13 mouse cellular contexts compared by ENCODE assay signal in genomic region chr9:7221460-7221859, GRCm38 (mm10). TPM values are rescaled to one million over a fixed set of nuclear protein-coding genes. Genes with fewer than 3 reads are reported as not detected.
DNase-seq lines count a peak whose midpoint lies in the region; ATAC-seq lines count a peak whose summit lies in the region.
"Had no signal": no experiment of that assay in that cellular context is flagged by ENCODE, and none has a peak within 500 bp of the region (broad histone marks: within the 10 kb centered on the region; RNA-seq: fewer than 3 reads in every experiment).

No protein-coding gene starts in this region.

- peaks cover 8% of the 10 kb centered on the region; the same call in 1 of the 2 replicates for H3K36me3 ChIP-seq in forebrain, embryonic 14.5 days (ENCODE audit: control insufficient read depth, insufficient read depth, low read length)

- no peaks in the 10 kb centered on the region for H3K9me3 ChIP-seq in forebrain, embryonic 14.5 days (replicated peaks; ENCODE audit: control insufficient read depth, low read length)
- H3K9me3 ChIP-seq: forebrain, embryonic 10.5 days; hindbrain, embryonic 13.5 days; megakaryocyte, embryonic 14.5 days; neural tube, embryonic 13.5 days had no signal

- 83% methylated on average over 7 of the region's 7 CpGs for WGBS in forebrain, embryonic 14.5 days

- H3K4me3 ChIP-seq in forebrain, embryonic 14.5 days (ENCODE audit: low read depth, low read length): no peak overlapping the region
- H3K4me3 ChIP-seq: forebrain, embryonic 10.5 days; hindbrain, embryonic 13.5 days; neural tube, embryonic 13.5 days had no signal

- H3K27ac ChIP-seq in forebrain, embryonic 14.5 days (ENCODE audit: low read depth, low read length): no peak overlapping the region
- H3K27ac ChIP-seq: forebrain, embryonic 10.5 days; hindbrain, embryonic 13.5 days; neural tube, embryonic 13.5 days had no signal

- DNase-seq in kidney, adult 9 months: peak; percentile 8
- no peak for DNase-seq in kidney, postnatal 25 days
- peak; percentile 6 for DNase-seq in thymus, postnatal 25 days
- DNase-seq in thymus, postnatal 4 days: no peak
- DNase-seq in lung, postnatal 36 days: peak; percentile 14
- no peak for DNase-seq in forebrain, embryonic 14.5 days (ENCODE audit: low spot score)
- no peak for DNase-seq in cerebellum, adult 9-10 months
- DNase-seq in gastrocnemius, postnatal 36 days: no peak

- H3K9ac ChIP-seq in forebrain, embryonic 14.5 days (ENCODE audit: low read length): no peak overlapping the region
- H3K9ac ChIP-seq: hindbrain, embryonic 13.5 days; neural tube, embryonic 13.5 days had no signal

- intact Hi-C loops in gastrocnemius, postnatal 36 days (cut with DNase I): no loop called here

- H3K27me3 ChIP-seq in forebrain, embryonic 14.5 days (replicated peaks; ENCODE audit: control insufficient read depth, insufficient read depth, low read length): no peaks in the 10 kb centered on the region
- H3K27me3 ChIP-seq: hindbrain, embryonic 13.5 days; megakaryocyte, embryonic 14.5 days; neural tube, embryonic 13.5 days had no signal

- H3K4me1 ChIP-seq in forebrain, embryonic 14.5 days (ENCODE audit: control insufficient read depth, insufficient read depth, low read length): no peaks in the 10 kb centered on the region
- H3K4me1 ChIP-seq: forebrain, embryonic 10.5 days; hindbrain, embryonic 13.5 days; neural tube, embryonic 13.5 days had no signal

- H3K4me2 ChIP-seq in forebrain, embryonic 14.5 days (ENCODE audit: low read length): no peak overlapping the region
- H3K4me2 ChIP-seq: hindbrain, embryonic 13.5 days; neural tube, embryonic 13.5 days had no signal

- no peak for ATAC-seq in forebrain, embryonic 14.5 days

RNA-seq across cellular contexts. Expression of gene Dcun1d5, which starts 37.1 kb away (rescaled TPM):
- polyA plus RNA-seq in forebrain, embryonic 14.5 days (2014; fragmentation: Nextera tagmentation; extraction: Ambion mirVana): 134 and 141 TPM in 2 replicates
- total RNA-seq in gastrocnemius, postnatal 36 days (2021): 10 to 100 TPM; 71.0 to 71.2 TPM

RNA-seq across cellular contexts. Expression of gene Dync2h1, which starts 37.2 kb away (rescaled TPM):
- polyA plus RNA-seq in forebrain, embryonic 14.5 days (2014; fragmentation: Nextera tagmentation; extraction: Ambion mirVana): 15.5 and 20.5 TPM in 2 replicates
- 1 to 10 TPM; 1.3 to 1.7 TPM for total RNA-seq in gastrocnemius, postnatal 36 days (2021)

RNA-seq across cellular contexts. Expression of gene Mmp13, which starts 50.9 kb away (rescaled TPM):
- not detected in 2 replicates for polyA plus RNA-seq in forebrain, embryonic 14.5 days (2014; fragmentation: Nextera tagmentation; extraction: Ambion mirVana)
- total RNA-seq in gastrocnemius, postnatal 36 days (2021): not detected
- total RNA-seq: left cerebral cortex, postnatal 36 days had no signal
- polyA plus RNA-seq: forebrain, embryonic 10.5 days; hindbrain, embryonic 13.5 days; neural tube, embryonic 13.5 days had no signal

Comparison
In these comparisons a context has a peak if more than half of its experiments do, and no peak if none do; other contexts are left out.
1. DNase-seq: peak in kidney, adult 9 months (single experiment), thymus, postnatal 25 days (single experiment) and lung, postnatal 36 days (single experiment); none in kidney, postnatal 25 days (0 of 2), thymus, postnatal 4 days (single experiment), forebrain, embryonic 14.5 days (single experiment), cerebellum, adult 9-10 months (single experiment) and gastrocnemius, postnatal 36 days (0 of 2).